12 mouse cellular contexts compared by ENCODE assay signal in the genomic region with DNA sequence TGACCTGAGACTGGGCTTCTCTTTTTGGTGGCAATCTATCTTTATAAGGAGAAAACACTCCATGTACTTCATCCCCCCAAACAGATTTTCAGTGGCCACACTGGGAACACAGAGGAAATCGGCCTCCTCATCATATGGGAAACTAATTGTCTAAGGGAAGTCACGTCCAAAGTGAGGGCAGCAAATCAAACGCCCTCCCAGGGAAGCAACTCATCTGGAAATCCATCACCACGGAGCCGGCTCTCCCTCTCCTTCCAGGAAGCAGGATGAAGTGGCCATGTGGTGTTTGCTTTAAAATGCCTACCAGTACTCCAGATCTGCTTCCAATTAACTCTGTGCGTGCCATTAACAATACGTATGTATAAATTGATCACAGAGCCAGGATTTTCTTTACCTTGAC.
DNase-seq lines count a peak whose midpoint lies in the region; ATAC-seq and TF ChIP-seq lines count a peak whose summit lies in the region.
"Had no signal": no experiment of that assay in that cellular context is flagged by ENCODE, and none has a peak within 500 bp of the region (broad histone marks: within the 10 kb centered on the region; RNA-seq: fewer than 3 reads in every experiment).

No protein-coding gene starts in this region.

- WGBS in kidney, postnatal 0 days = 25% methylated on average over 7 of the region's 7 CpGs
- 23% methylated on average over 7 of the region's 7 CpGs for WGBS in embryonic facial prominence, embryonic 13.5 days
- WGBS in neural tube, embryonic 11.5 days = 48% methylated on average over 7 of the region's 7 CpGs

- H3K36me3 ChIP-seq in kidney, postnatal 0 days (ENCODE audit: insufficient read depth, low read length) = no peaks in the 10 kb centered on the region
- no peaks in the 10 kb centered on the region for H3K36me3 ChIP-seq in embryonic facial prominence, embryonic 13.5 days
- no peaks in the 10 kb centered on the region for H3K36me3 ChIP-seq in neural tube, embryonic 11.5 days (ENCODE audit: control insufficient read depth, insufficient read depth, low read length)

- no peak overlapping the region for H3K4me3 ChIP-seq in kidney, postnatal 0 days (replicated peaks; ENCODE audit: low read depth, low read length)
- no peak overlapping the region for H3K4me3 ChIP-seq in embryonic facial prominence, embryonic 13.5 days
- H3K4me3 ChIP-seq in neural tube, embryonic 11.5 days (ENCODE audit: low read depth, low read length) = no peak overlapping the region
- no peak overlapping the region for H3K4me3 ChIP-seq in left cerebral cortex, adult 2 months

- no peak overlapping the region for H3K4me2 ChIP-seq in kidney, postnatal 0 days (ENCODE audit: low read length)
- H3K4me2 ChIP-seq in embryonic facial prominence, embryonic 13.5 days = 0 out of 2 replicates have a peak overlapping the region, but pooled peaks have one; percentile 18
- H3K4me2 ChIP-seq in neural tube, embryonic 11.5 days (ENCODE audit: low read depth) = no peak overlapping the region

- no peak overlapping the region for H3K9ac ChIP-seq in kidney, postnatal 0 days (ENCODE audit: low read depth, low read length)
- H3K9ac ChIP-seq in embryonic facial prominence, embryonic 13.5 days = no peak overlapping the region
- no peak overlapping the region for H3K9ac ChIP-seq in neural tube, embryonic 11.5 days (ENCODE audit: low read length)
- H3K9ac ChIP-seq: forebrain, postnatal 0 days had no signal

- H3K27me3 ChIP-seq in kidney, postnatal 0 days (ENCODE audit: insufficient read depth, low read length) = no peaks in the 10 kb centered on the region
- no peaks in the 10 kb centered on the region for H3K27me3 ChIP-seq in embryonic facial prominence, embryonic 13.5 days
- no peaks in the 10 kb centered on the region for H3K27me3 ChIP-seq in neural tube, embryonic 11.5 days (ENCODE audit: control insufficient read depth, insufficient read depth, low read length)

- no peak for ATAC-seq in kidney, postnatal 0 days (replicated peaks; ENCODE audit: low FRiP score, low read depth)
- no peak for ATAC-seq in embryonic facial prominence, embryonic 13.5 days (ENCODE audit: insufficient number of reproducible peaks, insufficient read depth, low FRiP score, low TSS enrichment, low read depth)
- ATAC-seq in neural tube, embryonic 11.5 days (ENCODE audit: insufficient read depth, low FRiP score, low TSS enrichment) = no peak
- ATAC-seq: forebrain, postnatal 0 days had no signal

- H3K27ac ChIP-seq in kidney, postnatal 0 days = no peak overlapping the region
- H3K27ac ChIP-seq in embryonic facial prominence, embryonic 13.5 days = peak overlapping the region; percentile 11; the same call in 1 of the 2 replicates
- H3K27ac ChIP-seq in neural tube, embryonic 11.5 days (ENCODE audit: low read depth, low read length) = no peak overlapping the region
- H3K27ac ChIP-seq in left cerebral cortex, adult 2 months = no peak overlapping the region

- H3K4me1 ChIP-seq in kidney, postnatal 0 days (replicated peaks; ENCODE audit: insufficient read depth, low read length) = no peaks in the 10 kb centered on the region
- H3K4me1 ChIP-seq in embryonic facial prominence, embryonic 13.5 days = peaks cover 37% of the 10 kb centered on the region
- 0 out of 2 replicates have a peak, but pooled peaks cover 2% of the 10 kb centered on the region for H3K4me1 ChIP-seq in neural tube, embryonic 11.5 days (ENCODE audit: control insufficient read depth, insufficient read depth, low read length)

- H3K9me3 ChIP-seq in kidney, postnatal 0 days (replicated peaks; ENCODE audit: low read length) = no peaks in the 10 kb centered on the region
- no peaks in the 10 kb centered on the region for H3K9me3 ChIP-seq in embryonic facial prominence, embryonic 13.5 days
- no peaks in the 10 kb centered on the region for H3K9me3 ChIP-seq in neural tube, embryonic 11.5 days (ENCODE audit: control insufficient read depth, low read length)

- TF ChIP-seq CTCF in kidney, postnatal 0 days (IDR thresholded peaks at IDR 0.05; ENCODE audit: low read depth) = no peak
- no peak for TF ChIP-seq CTCF in left cerebral cortex, adult 2 months (IDR thresholded peaks at IDR 0.05)

- intact Hi-C loops in heart, postnatal 10 days (cut with DNase I) = loop anchor here (5.0 kb wide), 1 partner anchor 91 kb away; a partner anchor contains a TSS
- intact Hi-C loops in left cerebral cortex, adult 2 months (cut with DNase I) = no loop called here
- intact Hi-C loops in left cerebral cortex, postnatal 25 days (cut with DNase I) = loop anchor here (5.0 kb wide), 1 partner anchor 91 kb away; a partner anchor contains a TSS

- DNase-seq in kidney, postnatal 0 days (ENCODE audit: low spot score) = peak; percentile 3
- DNase-seq in kidney, postnatal 36 days = no peak
- DNase-seq in heart, postnatal 10 days = peak; percentile 38 to 45
- peak; percentile 36 for DNase-seq in neural tube, embryonic 11.5 days (ENCODE audit: low spot score)
- no peak for DNase-seq in left cerebral cortex, adult 2 months (ENCODE audit: extremely low spot score in 1 of 2, low spot score in 2 of 2)
- no peak for DNase-seq in left cerebral cortex, postnatal 25 days (ENCODE audit: low spot score in 2 of 2)
- no peak for DNase-seq in natural killer cell, adult 2 months (ENCODE audit: low spot score in 2 of 2)
- DNase-seq: cerebellum, adult 18-20 months; forebrain, postnatal 0 days; kidney, adult 11 months; thymus, postnatal 36 days had no signal

Comparison
In these comparisons a context has a peak if more than half of its experiments do, and no peak if none do; other contexts are left out.
1. DNase-seq: peak in kidney, postnatal 0 days (single experiment), heart, postnatal 10 days (2 of 2) and neural tube, embryonic 11.5 days (single experiment); none in kidney, postnatal 36 days (0 of 2), left cerebral cortex, adult 2 months (0 of 2), left cerebral cortex, postnatal 25 days (0 of 2) and natural killer cell, adult 2 months (0 of 2).